Mouse (Mus musculus): ENCODE measurements around the gene Armc6.

DNA sequence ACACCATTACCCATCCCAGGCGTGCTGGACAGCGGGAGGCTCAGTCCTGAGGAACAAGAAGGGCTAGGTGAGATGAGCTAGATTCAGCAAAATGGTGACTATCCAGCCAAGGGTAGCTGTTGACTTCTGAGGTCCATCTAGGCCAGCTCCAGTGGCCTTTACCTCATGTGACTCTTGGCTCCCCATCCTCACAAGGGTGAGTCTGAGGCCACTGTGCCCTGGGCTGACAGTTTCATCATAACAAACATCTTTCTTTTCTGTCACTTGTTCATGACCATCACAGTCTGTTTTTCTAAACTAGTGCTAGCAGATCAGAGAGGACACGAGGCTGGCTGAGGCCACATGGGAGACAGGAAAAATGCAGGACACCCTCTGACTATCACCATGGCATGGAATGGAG, 40.1 kb downstream of the Armc6 start:
- no peak for TF ChIP-seq CTCF (IDR thresholded peaks at IDR 0.05; ENCODE audit: borderline replicate concordance, control insufficient read depth, extremely low read depth, insufficient read depth, low read length, poor library complexity)
- TF ChIP-seq POLR2A (IDR thresholded peaks at IDR 0.05; ENCODE audit: control insufficient read depth, extremely low read depth, insufficient read depth, low read length, poor library complexity), result no peak
